Mouse (Mus musculus) common myeloid progenitor, adult 5-6 weeks (primary cell): ENCODE data around the gene Styk1. TPM values are rescaled to one million over a fixed set of nuclear protein-coding genes. Genes with fewer than 3 reads are reported as not detected.
"Not testable (repeated sequence)": the region's sequence is repeated elsewhere in the genome, so short reads cannot be mapped to it uniquely, and the experiment has no call there.

Experiments used
- ATAC-seq: replicated peaks from 2 replicates; pipeline ENCODE4 v1.8.0; 2016; ENCODE audit warnings: low read depth, mild to moderate bottlenecking, moderate TSS enrichment, inconsistent platforms; ENCODE audit not compliant: poor library complexity, severe bottlenecking
- total RNA-seq: library from RNA; stranded (forward); fragments of 200-1000, 187-1606 nt; gene quantifications from 2 replicates; pipeline ENCODE4 v1.2.3, GENCODE M21; 2017

The Styk1 gene
- total RNA-seq, 1 experiment from 2014 or later, result 0.09 TPM

GRCm38 (mm10) chr6:131294435-131295112, 58.8 kb downstream of the Styk1 start:
- ATAC-seq, result no peak

GRCm38 (mm10) chr6:131293916-131294315, 59.5 kb downstream of the Styk1 start:
- 0 out of 2 replicates have a peak, but pooled peaks have one; percentile 3 for ATAC-seq

- peak; percentile 87 for ATAC-seq
Observed at GRCm38 (mm10) chr6:131292991-131293788, 60.2 kb downstream of the Styk1 start, which contains the start of gene Magohb. Magohb (minus strand) TSS chr6:131293244.

GRCm38 (mm10) chr6:131292276-131292990, 61.0 kb downstream of the Styk1 start:
- no peak; the same call in 1 of the 2 replicates for ATAC-seq

- peak; percentile 62 for ATAC-seq
Observed at GRCm38 (mm10) chr6:131290430-131290829, 63.0 kb downstream of the Styk1 start.

GRCm38 (mm10) chr6:131278160-131278559, 75.2 kb downstream of the Styk1 start:
- not testable (repeated sequence) for ATAC-seq

GRCm38 (mm10) chr6:131276659-131277058, 76.7 kb downstream of the Styk1 start:
- ATAC-seq, result peak; percentile 80

- ATAC-seq, result no peak
Observed at GRCm38 (mm10) chr6:131272311-131272710, 81.1 kb downstream of the Styk1 start.

GRCm38 (mm10) chr6:131270312-131270711, 83.1 kb downstream of the Styk1 start:
- no peak for ATAC-seq

- peak; percentile 98 for ATAC-seq
Observed at GRCm38 (mm10) chr6:131269599-131269998, 83.8 kb downstream of the Styk1 start.

- ATAC-seq, result no peak
Observed at GRCm38 (mm10) chr6:131264175-131264574, 89.2 kb downstream of the Styk1 start.

- ATAC-seq, result no peak
Observed at GRCm38 (mm10) chr6:131262778-131263177, 90.6 kb downstream of the Styk1 start.

- no peak for ATAC-seq
Observed at GRCm38 (mm10) chr6:131262009-131262408, 91.4 kb downstream of the Styk1 start.

Other genes starting within 250 kb of the Styk1 start
- 0.55 TPM in 1 of 2 replicates, not detected in the other for gene Klra2, start 106.2 kb downstream of the Styk1 start, total RNA-seq
- gene Magohb, start 60.4 kb downstream of the Styk1 start, total RNA-seq, result 53.5 and 63.6 TPM in 2 replicates
- 642 and 683 TPM in 2 replicates for gene Ybx3, start 34.9 kb upstream of the Styk1 start, total RNA-seq
- gene 5430401F13Rik, start 132.8 kb upstream of the Styk1 start, total RNA-seq, result not detected in 2 replicates
- not detected in 2 replicates for gene Gm6619, start 132.8 kb upstream of the Styk1 start, total RNA-seq